Mouse (Mus musculus) yolk sac, embryonic 10.5 days (tissue): ENCODE measurements around the gene Mageb16.

Experiments used
- DNase-seq: peaks from one replicate; pipeline ENCODE4 v3.0.0-alpha.2; 2017; ENCODE audit warnings: low spot score

Mageb16 gene

GRCm38 (mm10) chrX:79671411-79671810 lies at the start of gene Mageb16:
Gene Mageb16 (minus strand): TSS chrX:79671435.
- no peak for DNase-seq

GRCm38 (mm10) chrX:79651091-79651490 lies 20.1 kb downstream of the Mageb16 start:
- DNase-seq = peak; percentile 17

GRCm38 (mm10) chrX:79635396-79635795 lies 35.8 kb downstream of the Mageb16 start:
- peak; percentile 31 for DNase-seq

GRCm38 (mm10) chrX:79606462-79606861 lies 64.8 kb downstream of the Mageb16 start:
- DNase-seq = no peak
